Mouse (Mus musculus): ENCODE measurements around the gene Tbx10.
A peak's percentile ranks its signal among the peaks of the same experiment; 100 is the strongest.
"Not testable (repeated sequence)": the region's sequence is repeated elsewhere in the genome, so short reads cannot be mapped to it uniquely, and the experiment has no call there.

Gene Tbx10

DNA sequence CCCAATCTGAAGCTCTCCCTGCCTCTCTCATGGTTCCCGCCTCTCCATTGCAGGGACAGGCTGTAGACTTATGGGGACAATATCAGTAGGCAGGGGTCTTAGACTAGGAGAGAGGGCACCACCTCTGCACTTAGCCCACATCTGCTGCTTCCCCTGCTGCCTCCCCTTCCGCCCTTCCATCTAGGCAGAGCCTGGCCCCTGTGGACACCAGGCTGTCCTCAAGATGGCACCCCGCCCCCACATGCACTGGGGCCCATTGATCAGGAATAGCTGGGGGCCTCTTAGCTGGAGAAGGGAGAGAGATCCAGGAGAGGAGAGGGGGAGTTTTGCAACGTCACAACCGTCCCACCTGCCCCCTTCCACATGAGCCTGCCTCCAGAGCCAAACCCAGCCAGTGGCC, at the start of gene Tbx10:
TSS of gene Tbx10 (plus strand) at position 337 of the 400 bp plus-strand sequence.
- no peak for DNase-seq (ENCODE audit: low spot score in 2 of 2)

DNA sequence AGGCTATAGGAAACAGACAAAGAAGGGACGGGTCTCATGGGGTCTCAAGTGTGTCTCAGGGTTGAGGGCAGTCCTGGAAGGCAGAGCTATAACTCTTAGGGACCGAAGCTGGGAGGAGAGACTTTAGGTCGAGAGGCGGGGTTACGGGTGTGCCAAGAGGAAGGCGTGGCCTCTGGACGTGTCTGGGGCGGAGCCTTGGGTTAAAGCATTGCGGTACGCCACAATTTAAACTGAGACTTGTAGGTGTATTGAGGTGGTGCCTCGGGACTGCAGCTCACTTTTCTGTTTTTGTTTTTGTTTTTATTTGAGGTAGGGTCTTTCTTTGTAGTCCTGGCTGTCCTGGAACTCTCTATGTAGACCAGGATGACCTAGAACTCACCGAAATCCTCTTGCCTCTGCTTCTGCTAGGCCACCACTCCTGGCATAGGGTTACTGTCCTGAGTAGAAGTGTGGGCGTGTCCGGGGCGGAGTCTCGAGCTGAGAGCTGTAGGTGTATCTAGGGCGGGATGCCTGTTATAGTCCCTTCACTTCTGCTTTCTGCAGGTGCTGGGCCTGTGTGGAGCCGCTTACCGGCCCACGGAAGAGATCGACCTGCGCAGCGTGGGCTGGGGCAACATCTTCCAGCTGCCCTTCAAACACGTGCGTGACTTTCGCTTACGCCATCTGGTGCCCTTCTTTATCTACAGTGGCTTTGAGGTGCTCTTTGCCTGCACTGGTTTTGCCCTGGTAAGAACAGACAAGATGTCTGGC, 49.4 kb upstream of the Tbx10 start:
- no peak for DNase-seq (ENCODE audit: low spot score in 2 of 2)

GRCm38 (mm10) chr19:3945872-3946564, 46.5 kb upstream of the Tbx10 start:
- DNase-seq (ENCODE audit: low spot score in 2 of 2): no peak

DNA sequence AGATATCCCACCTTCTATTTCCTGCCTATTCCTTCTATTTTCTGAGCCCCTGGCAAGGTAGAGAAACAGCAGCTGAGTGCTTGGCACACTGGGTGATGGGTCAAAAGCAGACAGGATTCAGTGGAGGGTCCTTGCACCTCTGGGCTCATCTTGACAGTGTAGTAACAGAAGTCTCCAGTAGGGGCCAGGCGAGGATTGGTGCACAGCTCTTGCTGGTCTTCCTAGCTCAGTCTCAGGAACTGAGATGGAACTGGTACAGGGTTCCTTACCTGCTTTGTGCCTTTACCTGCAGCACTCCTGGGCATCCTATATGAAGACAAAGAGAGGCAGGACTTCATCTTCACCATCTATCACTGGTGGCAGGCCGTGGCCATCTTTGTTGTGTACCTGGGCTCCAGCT, 45.8 kb upstream of the Tbx10 start:
- peak; percentile 56 to 79 for DNase-seq (ENCODE audit: low spot score in 2 of 2)

GRCm38 (mm10) chr19:3947813-3948212, 44.7 kb upstream of the Tbx10 start:
- no peak for DNase-seq (ENCODE audit: low spot score in 2 of 2)

- no peak for DNase-seq (ENCODE audit: low spot score in 2 of 2)
These were observed 44.0 kb upstream of the Tbx10 start for GRCm38 (mm10) chr19:3948546-3948945.

- DNase-seq (ENCODE audit: low spot score in 2 of 2): no peak
These were observed 42.2 kb upstream of the Tbx10 start for GRCm38 (mm10) chr19:3950331-3950730.

DNA sequence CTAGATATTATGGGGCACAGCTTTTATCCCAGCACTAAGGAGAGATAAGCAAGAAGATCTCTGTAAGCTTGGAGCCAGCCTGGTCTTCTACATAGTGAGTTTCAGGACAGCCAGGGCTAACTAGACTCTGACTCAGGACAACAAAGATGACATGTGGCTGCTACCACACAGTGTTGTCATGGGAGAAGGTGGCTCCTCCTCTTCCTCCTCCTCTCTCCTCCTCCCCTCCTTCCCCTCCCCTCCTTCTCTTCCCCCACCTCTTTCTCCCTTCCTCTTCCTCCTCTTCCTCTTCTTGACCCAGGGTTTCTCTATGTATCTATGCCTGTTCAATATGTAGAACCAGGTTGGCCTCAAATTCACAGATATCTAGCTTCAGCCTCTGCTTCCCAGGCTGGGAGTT, 41.1 kb upstream of the Tbx10 start:
- DNase-seq (ENCODE audit: low spot score in 2 of 2): no peak

DNA sequence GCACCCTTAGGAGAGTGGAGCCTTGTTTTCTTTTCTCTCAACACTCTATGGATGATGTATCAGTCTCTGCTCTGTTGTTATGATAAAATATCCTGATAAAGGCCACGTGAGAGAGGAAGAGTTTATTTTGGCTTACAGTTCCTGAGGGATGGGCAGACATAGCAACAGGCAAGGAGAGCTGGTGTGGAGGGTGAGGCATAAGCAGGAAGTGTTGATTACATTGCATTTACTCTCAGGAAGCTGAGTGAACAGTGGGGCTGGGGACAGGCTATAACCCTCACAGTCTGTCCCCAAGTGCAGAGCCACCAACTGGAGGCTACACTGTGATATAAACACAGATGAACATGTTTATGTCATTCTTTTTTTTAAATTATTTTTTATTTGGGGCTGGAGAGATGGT, 40.5 kb upstream of the Tbx10 start:
- DNase-seq (ENCODE audit: low spot score in 2 of 2): no peak

GRCm38 (mm10) chr19:3955033-3955432, 37.5 kb upstream of the Tbx10 start:
- DNase-seq (ENCODE audit: low spot score in 2 of 2): no peak

GRCm38 (mm10) chr19:3955804-3956203, 36.7 kb upstream of the Tbx10 start:
- no peak for DNase-seq (ENCODE audit: low spot score in 2 of 2)

DNA sequence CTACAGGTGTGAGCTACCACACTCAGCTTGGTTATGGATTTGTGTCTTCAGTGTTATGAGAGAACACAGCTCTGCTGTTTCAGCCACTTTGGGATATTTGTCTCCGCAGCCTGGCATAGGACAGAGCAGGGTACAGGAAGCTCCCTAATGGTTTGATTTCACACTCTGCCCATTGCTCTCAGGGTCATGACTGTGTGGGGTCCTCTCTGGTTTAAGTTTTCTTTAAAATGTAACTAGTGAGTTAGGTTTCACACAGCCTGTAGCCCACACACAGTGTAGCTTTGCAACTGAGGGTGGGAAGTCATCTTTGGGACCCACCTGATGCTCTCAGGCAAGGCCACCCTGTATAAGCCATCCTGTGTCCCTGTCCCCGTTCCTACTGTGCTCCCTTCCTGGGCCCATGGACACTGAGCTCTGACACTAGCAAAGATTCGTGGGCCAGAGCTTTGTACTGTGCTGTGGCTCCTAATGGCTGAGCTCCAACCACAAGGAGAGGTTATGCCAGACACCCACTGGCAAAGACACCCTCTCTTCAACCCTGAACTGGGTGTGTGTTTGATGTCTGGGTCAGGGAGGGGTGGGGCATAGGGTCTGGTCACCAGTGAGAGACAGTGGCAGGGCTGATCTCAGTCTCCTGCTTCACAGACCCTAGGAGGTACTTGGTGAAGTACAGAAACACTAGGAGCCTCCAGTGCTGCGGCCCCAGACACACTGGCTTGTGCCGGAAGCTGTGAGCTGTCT, 35.1 kb upstream of the Tbx10 start:
- not testable (repeated sequence) for DNase-seq (ENCODE audit: low spot score in 2 of 2)

- DNase-seq (ENCODE audit: low spot score in 2 of 2): peak in 1 of 2 experiments; percentile 45
These were observed 34.1 kb upstream of the Tbx10 start, which contains the start of gene Aldh3b3 for GRCm38 (mm10) chr19:3958470-3958869. TSS of gene Aldh3b3 (plus strand) at chr19:3958645.

DNA sequence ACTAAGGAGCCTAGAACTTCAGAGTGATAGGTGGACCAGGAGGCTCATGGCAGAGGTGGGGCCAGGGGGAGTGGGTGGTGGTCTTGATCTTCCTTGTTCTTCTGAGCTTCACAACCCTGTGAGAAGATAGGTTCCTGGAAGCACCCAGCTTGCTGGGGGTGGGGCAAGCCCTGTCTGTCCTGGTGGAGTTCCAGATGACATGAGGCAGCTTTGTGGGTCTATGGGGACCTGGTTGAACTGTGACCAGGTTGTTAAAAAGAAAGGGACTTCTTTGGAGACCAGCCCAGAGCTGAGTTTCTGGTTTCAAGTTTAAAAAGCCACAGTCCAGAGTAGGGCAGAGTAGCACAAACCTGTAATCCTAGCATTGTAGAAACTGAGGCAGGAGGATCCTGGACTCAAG, 33.5 kb upstream of the Tbx10 start:
- no peak for DNase-seq (ENCODE audit: low spot score in 2 of 2)

DNA sequence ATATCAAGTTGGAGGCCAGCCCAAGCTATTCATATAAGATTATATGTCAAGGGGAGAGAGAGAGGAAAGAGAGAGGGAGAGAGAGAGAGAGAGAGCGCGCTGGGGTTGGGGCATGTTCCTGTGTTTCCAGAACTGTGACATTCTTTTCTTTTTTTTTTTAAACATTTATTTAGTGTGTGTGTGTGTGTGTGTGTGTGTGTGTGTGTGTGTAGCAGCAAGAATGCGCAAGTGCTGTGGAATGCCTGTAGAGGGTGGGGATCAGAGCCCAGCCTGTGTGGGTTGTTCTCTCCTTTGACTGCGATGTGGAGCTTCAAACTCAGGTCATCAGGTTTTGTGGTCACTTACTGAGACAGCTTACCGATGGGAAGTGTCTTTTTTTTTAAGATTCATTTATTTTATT, 32.3 kb upstream of the Tbx10 start:
- DNase-seq (ENCODE audit: low spot score in 2 of 2): no peak

- not testable (repeated sequence) for DNase-seq (ENCODE audit: low spot score in 2 of 2)
These were observed 30.7 kb upstream of the Tbx10 start for GRCm38 (mm10) chr19:3961805-3962204.

DNA sequence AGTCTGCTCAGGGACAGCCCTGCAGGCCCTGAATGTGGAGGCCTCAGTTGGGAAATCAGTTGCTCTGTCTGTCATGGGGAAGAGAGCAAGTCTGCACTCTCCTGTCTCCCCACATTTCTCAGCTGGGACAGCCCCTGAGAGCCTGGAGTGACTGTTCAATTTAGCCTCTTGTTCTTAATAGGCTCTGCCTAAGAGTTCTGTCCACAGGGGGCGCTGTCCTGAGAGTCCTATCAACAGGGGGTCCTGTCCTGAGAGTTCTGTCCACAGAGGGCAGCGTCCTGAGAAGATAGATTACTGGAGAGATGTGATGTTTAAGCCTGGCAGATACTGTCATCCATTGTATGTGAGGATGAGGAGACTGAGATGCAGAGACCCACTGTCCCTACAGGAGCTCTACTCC, 30.1 kb upstream of the Tbx10 start:
- DNase-seq (ENCODE audit: low spot score in 2 of 2): no peak

GRCm38 (mm10) chr19:3964030-3964429, 28.5 kb upstream of the Tbx10 start:
- no peak for DNase-seq (ENCODE audit: low spot score in 2 of 2)

GRCm38 (mm10) chr19:3966330-3967075, 26.0 kb upstream of the Tbx10 start:
- DNase-seq (ENCODE audit: low spot score in 2 of 2): no peak

GRCm38 (mm10) chr19:3967258-3967657, 25.3 kb upstream of the Tbx10 start:
- DNase-seq (ENCODE audit: low spot score in 2 of 2): no peak

DNA sequence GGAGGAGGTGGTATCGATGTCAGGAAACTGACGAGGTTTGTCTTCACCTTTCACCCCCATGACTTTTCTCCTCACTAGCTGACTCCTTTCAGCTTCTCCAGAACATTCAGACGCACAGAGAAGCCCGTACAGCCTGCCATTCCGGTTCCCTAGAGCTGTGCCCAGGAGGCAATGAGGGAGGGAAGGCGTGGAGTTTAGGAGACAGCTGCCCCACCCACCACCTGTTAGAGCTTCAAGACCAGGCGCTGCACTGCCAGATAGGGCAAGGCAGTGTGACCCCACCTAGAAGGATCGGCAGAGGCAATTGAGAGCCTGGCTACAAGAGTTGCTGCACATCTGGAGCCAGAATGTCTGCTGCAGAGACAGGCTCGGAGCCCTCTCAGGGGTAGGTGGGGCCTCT, 20.3 kb upstream of the Tbx10 start, which contains the start of gene Aldh3b2:
TSS of gene Aldh3b2 (plus strand) at position 100 of the 400 bp plus-strand sequence.
- no peak for DNase-seq (ENCODE audit: low spot score in 2 of 2)

DNA sequence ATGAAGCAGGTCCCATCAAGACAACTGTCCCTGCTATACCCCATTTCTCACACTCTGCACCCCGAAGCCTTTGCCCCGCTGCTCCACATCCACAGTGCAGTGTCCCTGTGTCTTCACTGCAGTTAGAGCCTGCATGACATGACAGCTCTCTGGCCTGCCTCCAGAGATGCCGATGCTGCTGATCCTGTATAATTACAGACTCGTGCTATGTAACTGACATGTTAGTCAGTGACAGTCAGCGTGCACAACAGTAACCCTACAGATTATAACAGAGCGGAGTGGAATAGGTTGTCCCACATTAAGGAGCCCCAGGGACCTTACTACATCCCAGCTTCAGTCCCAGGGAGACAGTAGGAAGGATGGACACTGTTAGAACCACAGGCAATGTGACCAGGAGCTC, 17.9 kb upstream of the Tbx10 start:
- DNase-seq (ENCODE audit: low spot score in 2 of 2): not testable (repeated sequence)

Data from cerebellum, postnatal 4 days (tissue).